Mouse (Mus musculus): ENCODE data around the gene Wdr93.

DNA sequence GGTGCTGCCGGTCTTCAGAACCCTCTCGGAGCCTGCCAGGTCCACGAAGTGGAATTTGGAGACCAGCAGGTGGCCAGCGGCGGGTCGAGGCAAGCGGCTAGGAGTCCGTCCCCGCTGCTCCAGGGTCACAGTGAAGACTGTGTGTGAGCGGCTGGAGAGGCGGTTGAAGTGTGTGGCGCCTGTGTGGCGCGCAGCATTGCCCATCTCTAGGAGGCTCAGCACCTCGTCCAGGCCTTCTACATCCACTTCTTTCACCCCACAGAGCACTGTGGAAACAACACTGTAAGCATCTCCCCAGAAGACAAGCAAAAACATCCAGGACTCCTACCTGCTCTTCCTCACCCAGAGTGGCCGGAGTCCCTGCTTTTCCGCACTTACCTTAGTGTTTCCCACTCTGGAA, 32.1 kb upstream of the Wdr93 start:
- TF ChIP-seq POLR2A (IDR thresholded peaks at IDR 0.05; ENCODE audit: extremely low read depth, insufficient read depth, low read length) (no peak), CTCF (IDR thresholded peaks at IDR 0.05; ENCODE audit: extremely low read depth, insufficient read depth, low read length) (no peak)

All from cortical plate, adult 2 months (tissue).